Mouse (Mus musculus) cerebellum, postnatal 4 days (tissue): ENCODE measurements around the gene Bst2.

Source experiments
- DNase-seq, 2 experiments: peaks; one replicate each; pipeline ENCODE4 v3.0.0; 2022; ENCODE audit warnings: low spot score in 2 of 2, mixed read lengths in 1 of 2

The Bst2 gene

GRCm38 (mm10) chr8:71485142-71486135, 51.8 kb downstream of the Bst2 start, which contains the start of gene Ano8:
Gene Ano8 (minus strand): TSS chr8:71485963.
- peak; percentile 70 to 81 for DNase-seq

GRCm38 (mm10) chr8:71484736-71485135, 52.5 kb downstream of the Bst2 start:
- no peak for DNase-seq
